Mouse (Mus musculus): ENCODE measurements around the gene Gm14410. TPM values are rescaled to one million over a fixed set of nuclear protein-coding genes. Genes with fewer than 3 reads are reported as not detected.
"Not testable (repeated sequence)": the region's sequence is repeated elsewhere in the genome, so short reads cannot be mapped to it uniquely, and the experiment has no call there.

Gm14410 gene
- total RNA-seq (2012; rRNA removed) (14.0 and 15.9 TPM in 2 replicates), polyA plus RNA-seq (2012; ENCODE audit: insufficient read depth in 1 of 2, insufficient read length in 2 of 2, low read depth in 1 of 2, low replicate concordance in 2 of 2, missing spikeins in 1 of 2) (1,000 to 10,000 TPM in 1 of 2 experiments, 10 to 100 TPM in 1; 11.3 to 1,318 TPM)

GRCm38 (mm10) chr2:177206341-177206740 is at the start of gene Gm14410:
Gene Gm14410, minus strand, starts transcription at chr2:177206421.
- peak within 1 kb of the TSS; percentile 61 for H3K9ac ChIP-seq (ENCODE audit: control insufficient read depth, low read depth, low read length, poor library complexity, severe bottlenecking)
- not testable (repeated sequence) for H3K27me3 ChIP-seq (ENCODE audit: control insufficient read depth in 1 of 2, insufficient read depth in 2 of 2, low read length in 2 of 2); DNase-seq (ENCODE audit: low read depth, low spot score); H3K36me3 ChIP-seq (ENCODE audit: control insufficient read depth in 1 of 2, insufficient read depth in 2 of 2, low read length in 2 of 2); H3K79me2 ChIP-seq (ENCODE audit: control insufficient read depth, insufficient read depth, low read length, poor library complexity); H3K4me1 ChIP-seq (ENCODE audit: control insufficient read depth in 1 of 2, insufficient read depth in 2 of 2, low read length in 2 of 2); H3K9me3 ChIP-seq (replicated peaks; ENCODE audit: insufficient read depth, low read length); H3K27ac ChIP-seq (ENCODE audit: control insufficient read depth, low read depth, low read length)
- TF ChIP-seq POLR2A (IDR thresholded peaks at IDR 0.05; ENCODE audit: control insufficient read depth in 1 of 2, insufficient read depth in 1 of 2, low read depth in 1 of 2, low read length in 2 of 2, poor library complexity in 1 of 2): peak in 1 of 2 experiments; percentile 21; a peak in 1 of 4 replicates
- TF ChIP-seq HCFC1 (IDR thresholded peaks at IDR 0.05; ENCODE audit: low read depth, low read length): peak; percentile 50; the same call in 1 of the 2 replicates
- H3K4me3 ChIP-seq (ENCODE audit: control insufficient read depth in 1 of 2, insufficient read depth in 1 of 2, low read depth in 2 of 2, low read length in 2 of 2): peak within 1 kb of the TSS; percentile 69 to 74

- not testable (repeated sequence) for DNase-seq (ENCODE audit: low read depth, low spot score); H3K4me1 ChIP-seq (ENCODE audit: control insufficient read depth in 1 of 2, insufficient read depth in 2 of 2, low read length in 2 of 2); H3K36me3 ChIP-seq (ENCODE audit: control insufficient read depth in 1 of 2, insufficient read depth in 2 of 2, low read length in 2 of 2); H3K27ac ChIP-seq (ENCODE audit: control insufficient read depth, low read depth, low read length); H3K4me3 ChIP-seq (ENCODE audit: control insufficient read depth in 1 of 2, insufficient read depth in 1 of 2, low read depth in 2 of 2, low read length in 2 of 2); H3K9me3 ChIP-seq (replicated peaks; ENCODE audit: insufficient read depth, low read length); H3K9ac ChIP-seq (ENCODE audit: control insufficient read depth, low read depth, low read length, poor library complexity, severe bottlenecking); H3K79me2 ChIP-seq (ENCODE audit: control insufficient read depth, insufficient read depth, low read length, poor library complexity); H3K27me3 ChIP-seq (ENCODE audit: control insufficient read depth in 1 of 2, insufficient read depth in 2 of 2, low read length in 2 of 2)
These were observed 41.2 kb upstream of the Gm14410 start for GRCm38 (mm10) chr2:177247449-177247848.

GRCm38 (mm10) chr2:177230461-177230860 is 24.2 kb upstream of the Gm14410 start:
- not testable (repeated sequence) for H3K4me3 ChIP-seq (ENCODE audit: control insufficient read depth in 1 of 2, insufficient read depth in 1 of 2, low read depth in 2 of 2, low read length in 2 of 2); H3K9ac ChIP-seq (ENCODE audit: control insufficient read depth, low read depth, low read length, poor library complexity, severe bottlenecking); H3K9me3 ChIP-seq (replicated peaks; ENCODE audit: insufficient read depth, low read length); H3K79me2 ChIP-seq (ENCODE audit: control insufficient read depth, insufficient read depth, low read length, poor library complexity); H3K36me3 ChIP-seq (ENCODE audit: control insufficient read depth in 1 of 2, insufficient read depth in 2 of 2, low read length in 2 of 2); DNase-seq (ENCODE audit: low read depth, low spot score); H3K27ac ChIP-seq (ENCODE audit: control insufficient read depth, low read depth, low read length); H3K4me1 ChIP-seq (ENCODE audit: control insufficient read depth in 1 of 2, insufficient read depth in 2 of 2, low read length in 2 of 2); H3K27me3 ChIP-seq (ENCODE audit: control insufficient read depth in 1 of 2, insufficient read depth in 2 of 2, low read length in 2 of 2)

GRCm38 (mm10) chr2:177172749-177173148 is 33.5 kb downstream of the Gm14410 start:
- DNase-seq (ENCODE audit: low read depth, low spot score): peak; percentile 6
- H3K36me3 ChIP-seq (ENCODE audit: control insufficient read depth in 1 of 2, insufficient read depth in 2 of 2, low read length in 2 of 2); H3K27ac ChIP-seq (ENCODE audit: control insufficient read depth, low read depth, low read length); H3K9ac ChIP-seq (ENCODE audit: control insufficient read depth, low read depth, low read length, poor library complexity, severe bottlenecking); H3K27me3 ChIP-seq (ENCODE audit: control insufficient read depth in 1 of 2, insufficient read depth in 2 of 2, low read length in 2 of 2); H3K4me3 ChIP-seq (ENCODE audit: control insufficient read depth in 1 of 2, insufficient read depth in 1 of 2, low read depth in 2 of 2, low read length in 2 of 2); H3K4me1 ChIP-seq (ENCODE audit: control insufficient read depth in 1 of 2, insufficient read depth in 2 of 2, low read length in 2 of 2); H3K79me2 ChIP-seq (ENCODE audit: control insufficient read depth, insufficient read depth, low read length, poor library complexity); H3K9me3 ChIP-seq (replicated peaks; ENCODE audit: insufficient read depth, low read length): not testable (repeated sequence)

Other genes with a start within 250 kb of the Gm14410 start
- 0.29 and 0.89 TPM in 2 replicates for gene Gm14419, start 205.5 kb downstream of the Gm14410 start, total RNA-seq (2012; rRNA removed)
- under 1 TPM in 1 of 2 experiments, not detected in 1; 0.14 TPM for gene Gm14419, start 205.5 kb downstream of the Gm14410 start, polyA plus RNA-seq (2012; ENCODE audit: insufficient read depth in 1 of 2, insufficient read length in 2 of 2, low read depth in 1 of 2, low replicate concordance in 2 of 2, missing spikeins in 1 of 2)
- 1.6 and 2.2 TPM in 2 replicates for gene Gm14401, start 132.1 kb downstream of the Gm14410 start, total RNA-seq (2012; rRNA removed)
- gene Gm14401, start 132.1 kb downstream of the Gm14410 start, polyA plus RNA-seq (2012; ENCODE audit: insufficient read depth in 1 of 2, insufficient read length in 2 of 2, low read depth in 1 of 2, low replicate concordance in 2 of 2, missing spikeins in 1 of 2): 1,000 to 10,000 TPM in 1 of 2 experiments, under 1 TPM in 1; 0.35 to 1,276 TPM
- gene Gm14409, start 60.6 kb upstream of the Gm14410 start, total RNA-seq (2012; rRNA removed): 6.2 and 7.2 TPM in 2 replicates
- gene Gm14409, start 60.6 kb upstream of the Gm14410 start, polyA plus RNA-seq (2012; ENCODE audit: insufficient read depth in 1 of 2, insufficient read length in 2 of 2, low read depth in 1 of 2, low replicate concordance in 2 of 2, missing spikeins in 1 of 2): 100 to 1,000 TPM in 1 of 2 experiments, 1 to 10 TPM in 1; 1.5 to 829 TPM
- 1.2 and 1.6 TPM in 2 replicates for gene Gm14412, start 117.9 kb upstream of the Gm14410 start, total RNA-seq (2012; rRNA removed)
- 1,000 to 10,000 TPM in 1 of 2 experiments, 1 to 10 TPM in 1; 1.8 to 1,608 TPM for gene Gm14412, start 117.9 kb upstream of the Gm14410 start, polyA plus RNA-seq (2012; ENCODE audit: insufficient read depth in 1 of 2, insufficient read length in 2 of 2, low read depth in 1 of 2, low replicate concordance in 2 of 2, missing spikeins in 1 of 2)
- gene Gm14418, start 191.9 kb upstream of the Gm14410 start, total RNA-seq (2012; rRNA removed): 0.13 and 0.39 TPM in 2 replicates
- gene Gm14418, start 191.9 kb upstream of the Gm14410 start, polyA plus RNA-seq (2012; ENCODE audit: insufficient read depth in 1 of 2, insufficient read length in 2 of 2, low read depth in 1 of 2, low replicate concordance in 2 of 2, missing spikeins in 1 of 2): under 1 TPM in 1 of 2 experiments, not detected in 1; 0.14 TPM

Measured in MEL (cell line).